Mouse (Mus musculus) heart, embryonic 12.5 days (tissue): ENCODE results near the gene Acrbp. TPM values are rescaled to one million over a fixed set of nuclear protein-coding genes. Genes with fewer than 3 reads are reported as not detected.
"Not testable (repeated sequence)": the region's sequence is repeated elsewhere in the genome, so short reads cannot be mapped to it uniquely, and the experiment has no call there.

Source experiments
- ATAC-seq: fragments of 200-750 bp; cut with Nextera tagmentation; 2 replicates; pipeline ENCODE4 v1.8.0; 2017; ENCODE audit warnings: moderate TSS enrichment, moderate library complexity; ENCODE audit not compliant: insufficient number of reproducible peaks, low FRiP score
- H3K27ac ChIP-seq: fragments of 300-500 bp; sonication (generic); 2 replicates; pipeline ENCODE4 v1.5.1; 2016; ENCODE audit warnings: mild to moderate bottlenecking, moderate library complexity; ENCODE audit not compliant: poor library complexity, severe bottlenecking
- H3K27me3 ChIP-seq: fragments of 300-500 bp; sonication (generic); replicated peaks from 2 replicates; pipeline ENCODE4 v1.6.1; 2016; ENCODE audit warnings: mild to moderate bottlenecking, moderate library complexity
- H3K36me3 ChIP-seq: fragments of 300-500 bp; sonication (generic); 2 replicates; pipeline ENCODE4 v1.6.1; 2016; ENCODE audit warnings: mild to moderate bottlenecking, moderate library complexity
- H3K4me1 ChIP-seq: fragments of 300-500 bp; sonication (generic); replicated peaks from 2 replicates; pipeline ENCODE4 v1.6.1; 2016; ENCODE audit warnings: mild to moderate bottlenecking
- H3K4me2 ChIP-seq: fragments of 300-500 bp; sonication (generic); 2 replicates; pipeline ENCODE4 v1.6.1; 2016; ENCODE audit warnings: mild to moderate bottlenecking, moderate library complexity
- H3K4me3 ChIP-seq: fragments of 300-500 bp; sonication (generic); 2 replicates; pipeline ENCODE4 v1.5.1; 2016; ENCODE audit warnings: mild to moderate bottlenecking
- H3K9ac ChIP-seq: fragments of 300-500 bp; sonication (generic); 2 replicates; pipeline ENCODE4 v1.6.1; 2016; ENCODE audit warnings: mild to moderate bottlenecking, moderate library complexity
- H3K9me3 ChIP-seq: fragments of 300-500 bp; sonication (generic); replicated peaks from 2 replicates; pipeline ENCODE4 v1.6.1; 2016; ENCODE audit warnings: mild to moderate bottlenecking, moderate library complexity
- WGBS: fragments of 180-500 bp; shearing (Covaris S2); methylation state at CpG from one replicate; pipeline ENCODE4 v1.1.7; 2016; 5-methylcytosine and 5-hydroxymethylcytosine counted together
- polyA plus RNA-seq: library from polyadenylated mRNA; unstranded; fragments of >200 nt; fragmentation: Nextera tagmentation; extraction: Ambion mirVana; gene quantifications from 2 replicates; pipeline ENCODE4 v1.2.1, GENCODE M21; 2016

Gene Acrbp
- 5.1 and 6.9 TPM in 2 replicates for polyA plus RNA-seq

GRCm38 (mm10) chr6:125049678-125050077, at the start of gene Acrbp:
Gene Acrbp, plus strand, starts transcription at chr6:125049689.
- Histone ChIP-seq H3K27me3 (0 out of 2 replicates have a peak, but pooled peaks cover 3% of the 10 kb centered on the region), H3K4me3 (no peak within 1 kb of the TSS), H3K27ac (no peak within 1 kb of the TSS), H3K9me3 (no peaks in the 10 kb centered on the region), H3K4me2 (no peak within 1 kb of the TSS), H3K9ac (no peak within 1 kb of the TSS), H3K4me1 (no peaks in the 10 kb centered on the region), H3K36me3 (peaks cover 80% of the 10 kb centered on the region)
- ATAC-seq, result no peak
- WGBS, result 38% methylated on average over 20 of the region's 20 CpGs

- Histone ChIP-seq H3K9ac (no peak overlapping the region), H3K36me3 (no peaks in the 10 kb centered on the region), H3K9me3 (no peaks in the 10 kb centered on the region), H3K4me3 (no peak overlapping the region), H3K27me3 (peaks cover 42% of the 10 kb centered on the region), H3K4me1 (peaks cover 23% of the 10 kb centered on the region), H3K27ac (no peak overlapping the region), H3K4me2 (peak overlapping the region; percentile 34)
- ATAC-seq, result no peak
- 31% methylated on average over 3 of the region's 3 CpGs for WGBS
These were observed 45.8 kb upstream of the Acrbp start for GRCm38 (mm10) chr6:125003706-125004105.

DNA sequence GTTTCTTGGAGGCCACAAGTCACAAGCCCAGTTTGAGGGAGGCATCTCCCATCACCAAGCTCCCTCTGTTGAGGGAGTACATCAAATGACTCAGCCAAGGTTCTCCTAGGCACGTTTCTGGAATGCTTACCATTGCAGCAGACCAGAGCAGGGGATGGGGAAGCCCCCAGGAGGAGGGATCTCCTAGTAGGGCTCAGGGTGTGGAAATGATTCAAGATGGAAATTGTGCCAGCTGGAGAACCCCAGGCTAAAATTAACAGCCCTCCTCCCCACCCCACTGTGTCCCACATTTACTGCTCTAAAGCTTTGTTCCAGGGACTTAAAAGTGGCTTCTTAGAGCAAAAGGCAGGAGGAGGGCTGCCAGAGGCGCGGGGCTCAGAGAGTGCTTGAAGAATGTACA, 44.4 kb upstream of the Acrbp start:
- H3K36me3 ChIP-seq, result no peaks in the 10 kb centered on the region
- 34% methylated on average over 3 of the region's 3 CpGs for WGBS

DNA sequence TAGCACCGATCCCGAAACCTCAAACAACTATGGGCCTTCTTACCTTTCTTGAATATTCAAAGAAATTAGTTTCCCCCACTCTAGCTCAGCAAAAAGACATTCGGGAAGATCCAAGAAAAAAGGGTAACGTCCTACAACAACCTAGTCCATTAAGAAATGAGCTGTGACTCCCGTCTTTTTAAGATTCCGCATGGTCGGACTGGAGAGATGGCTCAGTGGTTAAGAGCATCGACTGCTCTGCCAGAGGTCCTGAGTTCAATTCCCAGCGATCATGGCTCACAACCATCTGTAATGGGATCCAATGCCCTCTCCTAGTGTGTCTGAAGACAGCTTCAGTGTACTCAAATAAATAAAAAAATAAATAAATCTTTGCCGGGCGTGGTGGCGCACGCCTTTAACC, 41.4 kb upstream of the Acrbp start:
- Histone ChIP-seq H3K9me3 (no peaks in the 10 kb centered on the region), H3K27me3 (no peaks in the 10 kb centered on the region), H3K4me2 (peak overlapping the region; percentile 89), H3K27ac (peak overlapping the region; percentile 100), H3K9ac (peak overlapping the region; percentile 70), H3K4me1 (peaks cover 50% of the 10 kb centered on the region), H3K36me3 (peaks cover 22% of the 10 kb centered on the region), H3K4me3 (peak overlapping the region; percentile 92)
- WGBS, result 43% methylated on average over 13 of the region's 13 CpGs
- ATAC-seq, result no peak

More for the DNA sequence above, 44.4 kb upstream of the Acrbp start:
- peaks cover 28% of the 10 kb centered on the region for H3K27me3 ChIP-seq
- peaks cover 27% of the 10 kb centered on the region for H3K4me1 ChIP-seq
- no peak overlapping the region for H3K9ac ChIP-seq
- no peak overlapping the region for H3K4me3 ChIP-seq
- H3K9me3 ChIP-seq, result no peaks in the 10 kb centered on the region
- no peak overlapping the region for H3K27ac ChIP-seq
- no peak for ATAC-seq
- no peak overlapping the region for H3K4me2 ChIP-seq

- Histone ChIP-seq H3K4me1 (peaks cover 46% of the 10 kb centered on the region), H3K27me3 (no peaks in the 10 kb centered on the region), H3K9me3 (no peaks in the 10 kb centered on the region), H3K9ac (peak overlapping the region; percentile 100), H3K4me3 (peak overlapping the region; percentile 92), H3K36me3 (peaks cover 28% of the 10 kb centered on the region), H3K27ac (peak overlapping the region; percentile 100), H3K4me2 (peak overlapping the region; percentile 89)
- ATAC-seq, result peak; percentile 96
- under 1% methylated on average over 32 of the region's 34 CpGs for WGBS
These were observed 40.8 kb upstream of the Acrbp start for GRCm38 (mm10) chr6:125008586-125009128.

GRCm38 (mm10) chr6:125009129-125009180, 40.5 kb upstream of the Acrbp start, which contains the start of gene Zfp384:
Gene Zfp384, plus strand, starts transcription at chr6:125009145.
- Histone ChIP-seq H3K4me1 (peaks cover 43% of the 10 kb centered on the region), H3K4me2 (peak within 1 kb of the TSS; percentile 89), H3K4me3 (peak within 1 kb of the TSS; percentile 92), H3K9me3 (no peaks in the 10 kb centered on the region), H3K27me3 (no peaks in the 10 kb centered on the region), H3K9ac (peak within 1 kb of the TSS; percentile 100), H3K36me3 (peaks cover 31% of the 10 kb centered on the region), H3K27ac (peak within 1 kb of the TSS; percentile 100)
- no peak for ATAC-seq
- 0% methylated on average over 3 of the region's 3 CpGs for WGBS

- Histone ChIP-seq H3K9ac (peak overlapping the region; percentile 100), H3K27me3 (no peaks in the 10 kb centered on the region), H3K4me1 (peaks cover 40% of the 10 kb centered on the region), H3K4me2 (peak overlapping the region; percentile 89), H3K9me3 (no peaks in the 10 kb centered on the region), H3K36me3 (peaks cover 34% of the 10 kb centered on the region), H3K27ac (peak overlapping the region; percentile 100), H3K4me3 (peak overlapping the region; percentile 92)
- peak; percentile 89 for ATAC-seq
- WGBS, result under 1% methylated on average over 67 of the region's 78 CpGs
These were observed 40.1 kb upstream of the Acrbp start for GRCm38 (mm10) chr6:125009181-125010073.

- H3K36me3 ChIP-seq, result peaks cover 80% of the 10 kb centered on the region
- H3K4me1 ChIP-seq, result 0 out of 2 replicates have a peak, but pooled peaks cover under 1% of the 10 kb centered on the region
- no peak overlapping the region for H3K4me2 ChIP-seq
- H3K4me3 ChIP-seq, result no peak overlapping the region
- H3K27ac ChIP-seq, result no peak overlapping the region
- 89% methylated on average over 3 of the region's 3 CpGs for WGBS
- no peak for ATAC-seq
- no peaks in the 10 kb centered on the region for H3K27me3 ChIP-seq
- no peaks in the 10 kb centered on the region for H3K9me3 ChIP-seq
- H3K9ac ChIP-seq, result no peak overlapping the region
These were observed 31.8 kb upstream of the Acrbp start for GRCm38 (mm10) chr6:125017682-125018081.

GRCm38 (mm10) chr6:125030532-125030931, 19.0 kb upstream of the Acrbp start:
- 45% methylated on average over 9 of the region's 9 CpGs for WGBS

GRCm38 (mm10) chr6:125031604-125032003, 17.9 kb upstream of the Acrbp start:
- WGBS, result 89% methylated on average over 16 of the region's 16 CpGs
- peaks cover 75% of the 10 kb centered on the region for H3K36me3 ChIP-seq

More at GRCm38 (mm10) chr6:125030532-125030931, 19.0 kb upstream of the Acrbp start:
- H3K27me3 ChIP-seq, H3K4me3 ChIP-seq, ATAC-seq, H3K4me1 ChIP-seq, H3K9ac ChIP-seq, H3K9me3 ChIP-seq, H3K27ac ChIP-seq, H3K4me2 ChIP-seq: not testable (repeated sequence)
- H3K36me3 ChIP-seq, result peaks cover 70% of the 10 kb centered on the region

DNA sequence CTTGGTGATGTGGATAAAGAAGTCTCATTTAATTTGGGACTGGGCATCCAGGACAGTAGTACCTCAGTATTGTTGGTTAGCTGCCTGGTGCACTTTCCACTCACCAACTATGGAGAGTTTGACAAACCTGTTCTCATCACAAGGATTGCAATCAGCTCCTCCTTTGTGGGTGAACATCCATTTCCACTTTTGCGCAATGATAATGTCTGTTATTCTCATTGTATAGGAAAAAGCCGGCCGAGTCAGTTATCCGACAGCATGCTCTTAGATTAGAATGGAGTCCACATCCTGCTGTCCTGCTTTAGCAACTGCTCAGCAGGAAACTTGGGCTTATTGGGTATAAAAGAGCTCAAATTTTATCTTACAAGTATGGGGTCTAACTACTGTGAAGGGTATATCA, 10.8 kb upstream of the Acrbp start:
- Histone ChIP-seq H3K9me3 (no peaks in the 10 kb centered on the region), H3K4me1 (peaks cover 9% of the 10 kb centered on the region), H3K4me2 (peak overlapping the region; percentile 64), H3K27ac (peak overlapping the region; percentile 63), H3K27me3 (no peaks in the 10 kb centered on the region), H3K4me3 (peak overlapping the region; percentile 77; the same call in 1 of the 2 replicates), H3K9ac (no peak overlapping the region), H3K36me3 (peaks cover 45% of the 10 kb centered on the region)
- no peak for ATAC-seq
- WGBS, result 78% methylated on average over 4 of the region's 4 CpGs

More at GRCm38 (mm10) chr6:125031604-125032003, 17.9 kb upstream of the Acrbp start:
- Histone ChIP-seq H3K9ac (no peak overlapping the region), H3K27ac (no peak overlapping the region), H3K27me3 (no peaks in the 10 kb centered on the region), H3K9me3 (no peaks in the 10 kb centered on the region), H3K4me1 (no peaks in the 10 kb centered on the region), H3K4me3 (no peak overlapping the region), H3K4me2 (no peak overlapping the region)
- no peak for ATAC-seq
